Mouse (Mus musculus) adrenal gland, postnatal 14 days (tissue): Measurements from ENCODE around the gene Fam149a. TPM values are rescaled to one million over a fixed set of nuclear protein-coding genes. Genes with fewer than 3 reads are reported as not detected.
A peak's percentile ranks its signal among the peaks of the same experiment; 100 is the strongest.
"Not testable (repeated sequence)": the region's sequence is repeated elsewhere in the genome, so short reads cannot be mapped to it uniquely, and the experiment has no call there.

Source experiments
- DNase-seq: peaks from one replicate; pipeline ENCODE4 v3.0.0; 2021; ENCODE audit warnings: mixed read lengths
- total RNA-seq: library from RNA; stranded (reverse); gene quantifications from 2 replicates; pipeline ENCODE4 v1.2.3, GENCODE M21; 2021

The Fam149a gene
- total RNA-seq, 1 experiment from 2014 or later, result 7.3 TPM

- DNase-seq, result peak; percentile 90
These were observed 49.2 kb downstream of the Fam149a start, which contains the start of gene Cyp4v3 for GRCm38 (mm10) chr8:45332685-45333409. Cyp4v3 (minus strand) TSS chr8:45333216.

DNA sequence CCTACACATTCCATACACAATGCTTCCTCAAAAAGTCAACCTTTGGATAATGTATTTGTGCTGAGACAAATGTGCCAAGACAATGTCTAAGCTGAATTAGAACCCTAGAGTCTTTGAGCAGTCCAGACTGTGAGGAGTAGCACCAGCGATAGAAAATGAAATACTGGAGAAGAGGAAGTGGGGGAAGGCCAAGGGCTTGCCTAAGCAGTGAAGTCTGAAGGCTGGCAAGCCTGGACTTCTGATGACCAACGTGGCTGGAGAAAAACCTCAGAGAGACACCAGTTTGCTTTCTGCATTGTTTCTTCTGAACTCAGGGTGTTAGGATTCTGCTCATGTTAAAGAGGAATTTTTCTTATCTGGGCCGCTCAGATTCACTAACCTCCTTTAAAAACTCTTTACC lies 51.2 kb downstream of the Fam149a start:
- DNase-seq, result no peak

- no peak for DNase-seq
These were observed 52.7 kb downstream of the Fam149a start for GRCm38 (mm10) chr8:45329206-45329980.

DNA sequence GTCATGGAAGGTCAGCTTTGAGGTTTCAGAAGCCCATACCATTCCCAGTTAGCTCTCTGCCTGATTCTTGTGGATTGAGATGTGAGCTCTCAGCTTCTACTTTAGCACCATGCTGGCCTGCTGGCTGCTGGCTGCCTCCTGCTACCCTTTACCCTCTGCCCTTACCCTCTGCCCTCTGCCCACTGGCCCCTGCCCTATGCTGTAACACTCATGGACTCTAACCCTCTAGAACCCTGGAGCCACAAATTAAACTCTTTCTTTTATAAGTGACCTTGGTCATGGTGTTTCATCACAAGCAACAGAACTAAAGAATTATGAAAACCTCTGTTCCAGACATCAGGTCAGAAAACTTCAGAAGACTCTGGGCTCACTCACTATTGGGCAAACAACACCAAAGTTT lies 55.0 kb downstream of the Fam149a start:
- not testable (repeated sequence) for DNase-seq

DNA sequence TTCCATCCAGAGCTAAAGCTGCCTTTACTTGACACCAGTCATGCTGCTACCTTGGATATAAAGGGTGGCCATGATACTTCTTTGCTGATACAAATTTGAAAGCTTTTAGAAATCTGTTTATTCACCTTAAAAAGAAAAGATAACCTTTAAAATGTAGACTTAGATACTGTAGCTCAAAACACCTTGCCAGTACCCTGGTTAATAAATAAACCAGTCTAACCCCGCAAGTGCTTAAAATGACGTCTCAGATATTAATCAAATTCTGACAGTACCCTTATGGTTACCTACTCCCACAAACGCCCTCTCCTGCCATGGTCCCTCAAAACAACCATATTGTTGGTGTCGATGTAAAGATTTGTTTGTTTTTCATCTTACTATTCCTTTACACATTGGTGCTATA lies 57.9 kb downstream of the Fam149a start:
- DNase-seq, result no peak

DNA sequence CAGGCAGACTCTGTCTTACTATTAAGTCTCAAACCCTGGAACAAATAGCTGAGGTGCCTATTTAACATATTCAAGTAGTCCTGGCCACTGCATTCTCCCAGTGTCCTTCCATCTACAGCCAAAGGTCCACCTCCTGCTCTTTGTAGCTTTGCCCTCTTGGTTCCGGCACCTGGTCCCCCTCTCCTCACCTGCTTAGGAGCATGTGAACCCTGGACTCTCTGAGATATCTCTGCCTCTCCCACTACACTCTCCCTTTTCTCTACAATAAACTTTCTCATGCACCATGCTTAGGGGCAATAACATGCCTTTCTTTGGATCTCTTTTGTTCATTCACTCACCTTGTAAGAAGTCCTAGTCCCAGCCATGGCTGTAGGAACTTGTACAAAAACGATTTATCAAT lies 60.7 kb downstream of the Fam149a start:
- no peak for DNase-seq

DNA sequence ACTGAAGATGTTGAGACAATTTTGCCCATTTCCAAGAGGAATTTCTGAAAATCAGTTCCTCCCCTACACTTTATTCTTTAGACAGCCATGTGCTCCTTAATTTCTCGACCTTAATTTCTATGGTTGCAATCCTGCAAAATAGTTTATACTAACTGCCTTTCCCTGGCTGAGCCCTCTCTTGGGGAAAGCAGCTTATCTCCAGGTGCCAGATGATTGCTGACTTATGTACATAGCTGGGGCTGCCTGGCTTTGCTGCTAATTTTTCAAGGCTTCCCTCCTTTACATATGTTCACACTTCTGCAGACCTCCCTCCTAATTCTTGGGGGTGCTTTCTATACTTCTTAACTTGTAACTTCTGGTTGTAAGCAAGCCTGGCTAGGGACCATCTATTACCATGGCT lies 61.2 kb downstream of the Fam149a start:
- DNase-seq, result no peak

DNA sequence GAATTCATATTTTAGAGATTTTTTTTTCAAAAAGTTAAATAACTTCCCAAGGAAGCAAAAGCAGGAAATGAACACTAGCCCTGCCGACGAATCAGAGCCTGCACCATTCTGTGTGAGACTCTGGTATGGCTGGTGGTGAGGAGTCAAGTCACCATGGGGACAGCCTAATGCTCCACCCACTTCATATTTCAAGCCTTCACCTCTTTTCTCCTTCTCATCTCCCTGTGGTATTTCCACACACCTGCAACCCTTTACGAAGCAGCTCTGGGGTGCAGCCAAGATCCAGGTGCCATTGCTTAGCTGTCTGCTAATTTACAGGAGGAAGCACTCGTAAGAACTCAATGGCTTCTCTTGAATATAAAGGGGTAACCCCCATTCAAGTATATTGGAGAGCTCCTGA lies 71.1 kb downstream of the Fam149a start:
- no peak for DNase-seq

- DNase-seq, result no peak
These were observed 73.7 kb downstream of the Fam149a start, which contains the start of gene Gm45753 for GRCm38 (mm10) chr8:45308366-45308765. Gm45753 (minus strand) TSS chr8:45308466.

- DNase-seq, result no peak
These were observed 76.6 kb downstream of the Fam149a start for GRCm38 (mm10) chr8:45305479-45305878.

GRCm38 (mm10) chr8:45304354-45304753 lies 77.7 kb downstream of the Fam149a start:
- no peak for DNase-seq

DNA sequence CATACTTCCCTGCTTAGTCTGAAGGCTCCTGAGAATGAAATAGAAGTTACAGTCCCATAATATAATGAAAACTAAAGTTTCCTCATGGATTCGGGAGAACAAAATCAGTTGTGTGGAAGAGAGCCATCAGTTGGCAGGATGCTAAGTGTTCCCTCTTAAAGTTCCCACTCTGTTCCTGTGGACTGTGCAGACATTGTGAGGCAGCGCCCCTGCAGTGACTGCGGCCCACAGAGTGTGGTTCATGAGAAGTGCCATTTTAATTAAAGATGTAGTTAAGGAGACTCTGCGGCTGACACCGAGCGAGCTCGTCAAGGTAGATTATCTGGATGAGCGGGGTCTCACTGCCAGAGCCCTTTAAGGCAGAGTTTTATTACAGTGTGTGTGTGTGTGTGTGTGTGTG lies 79.7 kb downstream of the Fam149a start:
- no peak for DNase-seq

GRCm38 (mm10) chr8:45295276-45295675 lies 86.8 kb downstream of the Fam149a start:
- DNase-seq, result no peak

DNA sequence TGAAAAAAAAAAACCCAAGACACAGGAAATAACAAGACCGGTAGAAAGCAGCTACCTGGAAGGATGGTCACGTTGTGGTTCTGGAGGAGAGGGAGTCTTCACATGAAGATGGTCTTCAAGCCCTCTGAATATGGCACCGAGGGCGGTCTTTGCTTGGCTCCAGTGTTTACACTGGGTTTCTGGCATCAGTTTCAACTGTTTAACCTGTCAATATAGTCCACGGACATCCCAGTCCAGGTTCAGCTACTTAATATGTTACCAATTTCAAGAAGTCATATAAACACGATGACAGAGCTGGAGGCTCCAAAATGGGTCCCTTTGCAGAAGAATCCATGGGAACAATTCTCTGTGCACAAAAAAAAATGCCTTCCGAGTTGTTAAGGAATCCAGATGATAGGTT lies 87.4 kb downstream of the Fam149a start, which contains the start of gene Klkb1:
Gene Klkb1, minus strand, starts transcription at position 173 of the 400 bp plus-strand sequence.
- DNase-seq, result no peak

DNA sequence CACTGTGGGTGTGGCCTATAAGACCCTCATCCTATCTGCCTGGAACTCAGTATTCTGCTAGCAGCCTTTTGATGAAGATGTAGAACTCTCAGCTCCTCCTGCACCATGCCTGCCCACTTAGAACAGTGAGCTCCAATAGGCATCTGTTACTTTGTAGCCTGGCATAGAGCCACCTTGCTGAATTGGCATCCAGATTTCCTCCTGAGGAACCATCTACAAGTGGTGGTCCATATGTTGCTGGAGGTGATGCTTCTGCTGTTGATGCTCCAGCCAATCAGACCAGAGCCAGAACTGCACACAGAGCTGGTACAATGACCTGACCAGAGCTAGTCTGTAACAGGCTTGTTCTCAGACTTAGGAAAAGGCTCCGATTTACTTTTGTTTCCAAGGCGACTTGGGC lies 90.3 kb downstream of the Fam149a start:
- DNase-seq, result no peak

Other genes starting within 250 kb of the Fam149a start
- gene F11, start 120.3 kb downstream of the Fam149a start, total RNA-seq, result 0.79 and 10.8 TPM in 2 replicates
- gene Klkb1, start 87.4 kb downstream of the Fam149a start, total RNA-seq, result 0.45 and 9.4 TPM in 2 replicates
- gene Gm45753, start 73.8 kb downstream of the Fam149a start, total RNA-seq, result 0.23 and 6.5 TPM in 2 replicates
- gene Cyp4v3, start 49.1 kb downstream of the Fam149a start, total RNA-seq, result 11.3 and 18.6 TPM in 2 replicates
- gene Tlr3, start 28.8 kb upstream of the Fam149a start, total RNA-seq, result 7.1 and 7.3 TPM in 2 replicates
- gene Sorbs2, start 125.5 kb upstream of the Fam149a start, total RNA-seq, result 89.2 and 106 TPM in 2 replicates